Mouse (Mus musculus) gastrocnemius, postnatal 14 days (tissue): ENCODE measurements at regions not wholly inside any gene's neighbourhood (a gene's known extent, or its start where the extent isn't known, plus 50 kb on each side); places are given as distances from the start of the nearest gene placed in this dataset.

ENCODE experiments used
- DNase-seq: peaks from one replicate; pipeline ENCODE4 v3.0.0; 2021; ENCODE audit warnings: mixed read lengths
- intact Hi-C: fragments of 180-260 bp; cut with DNase I; formaldehyde crosslinking; loops from one replicate; pipeline ENCODE4 v1.15.1; 2025; ENCODE audit warnings: low total_unique reads

GRCm38 (mm10) chr14:96962426-96963073 lies 443.6 kb upstream of the Klhl1 start:
- no peak for DNase-seq
- intact Hi-C loops, result no loop called here

GRCm38 (mm10) chr14:96956115-96956514 lies 437.2 kb upstream of the Klhl1 start:
- intact Hi-C loops, result no loop called here
- DNase-seq, result no peak

- no peak for DNase-seq
- intact Hi-C loops, result no loop called here
These were observed 435.6 kb upstream of the Klhl1 start for GRCm38 (mm10) chr14:96954462-96954861.

GRCm38 (mm10) chr14:96908737-96909136 lies 389.8 kb upstream of the Klhl1 start:
- intact Hi-C loops, result loop anchor here (10.0 kb wide), 1 partner anchor 954 kb away; no protein-coding TSS in a partner anchor
- no peak for DNase-seq

DNA sequence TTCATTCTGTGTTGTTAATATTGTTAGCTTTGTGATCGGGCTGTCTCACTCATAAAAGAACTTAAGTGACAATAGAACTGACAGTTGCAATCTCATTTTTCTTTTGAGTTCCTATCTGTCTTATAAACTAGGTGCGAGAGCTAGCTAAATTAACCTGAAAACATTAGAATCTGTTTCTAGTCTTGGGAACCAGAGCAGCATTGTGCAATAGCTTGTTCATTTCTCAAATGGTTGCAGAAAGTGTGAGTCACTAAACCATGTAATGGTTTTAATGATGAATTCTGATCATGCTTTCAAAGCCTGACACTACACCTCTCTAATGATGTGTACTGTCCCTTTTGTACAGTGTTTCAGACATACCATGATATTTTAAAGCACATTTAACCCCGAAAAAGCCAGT lies 360.8 kb upstream of the Klhl1 start:
- intact Hi-C loops, result no loop called here
- DNase-seq, result no peak

GRCm38 (mm10) chr14:96871969-96872368 lies 353.1 kb upstream of the Klhl1 start:
- intact Hi-C loops, result no loop called here
- no peak for DNase-seq

GRCm38 (mm10) chr14:96838910-96839309 lies 320.0 kb upstream of the Klhl1 start:
- intact Hi-C loops, result no loop called here
- DNase-seq, result no peak

GRCm38 (mm10) chr14:96825083-96825482 lies 306.2 kb upstream of the Klhl1 start:
- DNase-seq, result no peak
- intact Hi-C loops, result no loop called here

GRCm38 (mm10) chr14:96815665-96816064 lies 296.8 kb upstream of the Klhl1 start:
- intact Hi-C loops, result no loop called here

GRCm38 (mm10) chr14:96805284-96805683 lies 286.4 kb upstream of the Klhl1 start:
- intact Hi-C loops, result no loop called here
- DNase-seq, result no peak

More at GRCm38 (mm10) chr14:96815665-96816064, 296.8 kb upstream of the Klhl1 start:
- DNase-seq, result no peak

GRCm38 (mm10) chr14:96794806-96795205 lies 275.9 kb upstream of the Klhl1 start:
- intact Hi-C loops, result no loop called here
- DNase-seq, result no peak

- intact Hi-C loops, result no loop called here
- DNase-seq, result no peak
These were observed 269.0 kb upstream of the Klhl1 start for GRCm38 (mm10) chr14:96787917-96788316.

- intact Hi-C loops, result no loop called here
- no peak for DNase-seq
These were observed 268.4 kb upstream of the Klhl1 start for GRCm38 (mm10) chr14:96787286-96787685.

GRCm38 (mm10) chr14:96775801-96776200 lies 256.9 kb upstream of the Klhl1 start:
- intact Hi-C loops, result no loop called here
- DNase-seq, result no peak

GRCm38 (mm10) chr14:96760591-96760990 lies 241.7 kb upstream of the Klhl1 start:
- DNase-seq, result no peak
- intact Hi-C loops, result no loop called here

GRCm38 (mm10) chr14:96733211-96733610 lies 214.3 kb upstream of the Klhl1 start:
- DNase-seq, result no peak
- intact Hi-C loops, result no loop called here

DNA sequence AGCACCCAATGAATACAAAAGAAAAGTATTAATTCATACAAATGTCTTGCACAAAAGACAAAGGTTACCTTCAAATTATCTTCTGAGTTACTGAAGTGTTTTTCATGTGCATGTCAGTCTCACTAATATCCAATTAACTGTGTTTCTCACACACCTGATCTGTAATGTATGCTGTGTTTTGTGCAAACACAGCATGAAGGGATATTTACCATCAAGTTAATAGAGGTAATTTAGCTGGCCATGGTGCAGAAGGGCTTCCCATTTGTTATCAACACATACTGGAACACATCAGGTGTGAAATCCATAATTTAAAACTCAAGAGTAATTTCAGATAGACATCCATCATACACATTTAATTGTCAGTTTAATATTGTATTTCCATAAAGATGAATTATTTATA lies 178.2 kb upstream of the Klhl1 start:
- DNase-seq, result no peak
- intact Hi-C loops, result no loop called here

- intact Hi-C loops, result no loop called here
- no peak for DNase-seq
These were observed 172.0 kb upstream of the Klhl1 start for GRCm38 (mm10) chr14:96690923-96691322.

DNA sequence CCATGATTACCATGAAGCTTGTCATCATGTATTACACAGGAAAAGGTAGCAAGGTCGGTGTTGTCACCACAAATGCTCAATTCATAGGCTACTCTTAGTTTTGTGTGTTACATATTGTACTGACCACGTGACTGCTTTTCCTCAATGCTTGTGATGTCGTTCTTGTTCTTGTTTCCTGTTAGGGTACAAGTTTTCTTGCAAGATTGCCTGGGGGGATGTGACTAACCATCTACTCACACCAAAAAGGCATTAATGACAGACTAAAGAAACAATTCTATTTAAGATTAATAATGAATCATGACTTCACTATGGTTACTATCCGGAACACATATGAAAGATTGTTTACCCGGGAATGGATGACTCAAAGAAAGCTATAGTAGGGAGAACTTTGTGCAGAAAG lies 165.0 kb upstream of the Klhl1 start:
- intact Hi-C loops, result no loop called here

GRCm38 (mm10) chr14:96681740-96682139 lies 162.8 kb upstream of the Klhl1 start:
- DNase-seq, result no peak
- intact Hi-C loops, result no loop called here

More for the DNA sequence above, 165.0 kb upstream of the Klhl1 start:
- DNase-seq, result no peak

DNA sequence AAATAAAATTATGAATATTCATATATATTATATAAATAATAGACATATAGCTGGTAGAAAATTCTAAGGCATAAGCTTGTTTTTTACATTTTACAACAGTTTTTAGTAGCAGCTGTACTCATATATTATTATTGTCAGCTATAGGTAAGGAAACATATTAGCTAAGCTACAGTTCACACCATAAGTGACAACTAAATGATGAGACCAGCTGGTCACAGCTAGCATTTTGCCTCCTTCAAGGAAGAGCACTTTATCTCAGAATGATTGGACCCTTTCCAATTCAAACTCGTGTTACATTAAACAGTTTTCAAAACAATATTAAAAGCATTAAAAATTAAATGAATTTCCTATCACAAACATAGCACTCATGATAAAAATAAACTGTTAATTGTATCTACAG lies 157.3 kb upstream of the Klhl1 start:
- intact Hi-C loops, result no loop called here
- DNase-seq, result no peak

DNA sequence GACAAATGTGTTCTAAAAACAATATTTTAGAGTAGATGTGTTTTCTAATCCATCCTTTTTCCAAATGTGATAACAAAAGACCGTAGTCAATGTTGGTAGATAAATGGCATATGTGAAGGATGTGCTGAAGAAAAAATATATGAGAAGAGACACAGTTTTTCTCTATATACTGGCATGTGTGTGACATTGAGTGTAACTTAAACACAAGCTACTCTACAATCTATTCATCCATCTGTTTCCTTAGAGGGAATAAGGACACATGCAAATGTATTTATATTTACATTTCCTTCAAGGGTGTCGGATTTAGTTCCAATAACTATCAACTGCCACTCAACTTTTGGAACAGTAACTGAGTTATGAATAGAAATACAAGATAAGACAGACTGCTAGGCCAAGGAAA lies 149.7 kb upstream of the Klhl1 start:
- no peak for DNase-seq
- intact Hi-C loops, result no loop called here
